Mouse (Mus musculus) midbrain, postnatal 0 days (tissue): Measurements from ENCODE around the gene Tmem255a. TPM values are rescaled to one million over a fixed set of nuclear protein-coding genes. Genes with fewer than 3 reads are reported as not detected.

Experiments
- ATAC-seq: fragments of 200-750 bp; cut with Nextera tagmentation; 2 replicates; pipeline ENCODE4 v1.8.0; 2017; ENCODE audit warnings: moderate number of reproducible peaks, mild to moderate bottlenecking, moderate TSS enrichment, moderate library complexity; ENCODE audit not compliant: low FRiP score
- DNase-seq: peaks from one replicate; pipeline ENCODE4 v3.0.0-alpha.2; 2015; ENCODE audit warnings: low spot score
- H3K27ac ChIP-seq: fragments of 300-500 bp; sonication (generic); 2 replicates; pipeline ENCODE4 v1.5.1; 2014; ENCODE audit warnings: low read depth, mild to moderate bottlenecking, low read length, mixed read lengths
- H3K27me3 ChIP-seq: fragments of 300-500 bp; sonication (generic); 2 replicates; pipeline ENCODE4 v1.6.1; 2014; ENCODE audit warnings: low read length, control low read depth, mixed read lengths; ENCODE audit not compliant: insufficient read depth
- H3K36me3 ChIP-seq: fragments of 300-500 bp; sonication (generic); 2 replicates; pipeline ENCODE4 v1.6.1; 2014; ENCODE audit warnings: low read length, control low read depth, mixed read lengths; ENCODE audit not compliant: insufficient read depth
- H3K4me1 ChIP-seq: fragments of 300-500 bp; sonication (generic); 2 replicates; pipeline ENCODE4 v1.6.1; 2014; ENCODE audit warnings: mild to moderate bottlenecking, control low read depth, antibody characterized with exemption, low read length, mixed read lengths; ENCODE audit not compliant: insufficient read depth
- H3K4me2 ChIP-seq: fragments of 300-500 bp; sonication (generic); 2 replicates; pipeline ENCODE4 v1.6.1; 2014; ENCODE audit warnings: low read depth, mild to moderate bottlenecking, low read length, mixed read lengths; ENCODE audit not compliant: poor library complexity, severe bottlenecking
- H3K4me3 ChIP-seq: fragments of 300-500 bp; sonication (generic); 2 replicates; pipeline ENCODE4 v1.5.1; 2014; ENCODE audit warnings: low read depth, mild to moderate bottlenecking, low read length, moderate library complexity
- H3K9ac ChIP-seq: fragments of 300-500 bp; sonication (generic); replicated peaks from 2 replicates; pipeline ENCODE4 v1.6.1; 2014; ENCODE audit warnings: mild to moderate bottlenecking, low read length, moderate library complexity, mixed read lengths; ENCODE audit not compliant: poor library complexity, severe bottlenecking
- H3K9me3 ChIP-seq: fragments of 300-500 bp; sonication (generic); 2 replicates; pipeline ENCODE4 v1.6.1; 2016; ENCODE audit warnings: low read length, control low read depth
- CTCF ChIP-seq: IDR thresholded peaks from 2 replicates; pipeline ENCODE4 v1.5.1; 2016; ENCODE audit warnings: antibody characterized with exemption, mild to moderate bottlenecking
- WGBS: fragments of 180-500 bp; shearing (Covaris S2); extraction: QIAGEN DNeasy Blood & Tissue Kit; methylation state at CpG from one replicate; pipeline ENCODE4 v1.1.7; 2014; 5-methylcytosine and 5-hydroxymethylcytosine counted together
- polyA plus RNA-seq: library from polyadenylated mRNA; unstranded; fragments of >200 nt; fragmentation: Nextera tagmentation; extraction: Ambion mirVana; gene quantifications from 2 replicates; pipeline ENCODE4 v1.2.1, GENCODE M21; 2015
- total RNA-seq: library from RNA; depleted of rRNA; stranded (reverse); fragments of >200 nt; gene quantifications from 2 replicates; pipeline ENCODE4 v1.2.3, GENCODE M21; 2014; rRNA removed

Gene Tmem255a
- total RNA-seq (26.5 and 29.3 TPM in 2 replicates), polyA plus RNA-seq (25.5 and 27.8 TPM in 2 replicates)

DNA sequence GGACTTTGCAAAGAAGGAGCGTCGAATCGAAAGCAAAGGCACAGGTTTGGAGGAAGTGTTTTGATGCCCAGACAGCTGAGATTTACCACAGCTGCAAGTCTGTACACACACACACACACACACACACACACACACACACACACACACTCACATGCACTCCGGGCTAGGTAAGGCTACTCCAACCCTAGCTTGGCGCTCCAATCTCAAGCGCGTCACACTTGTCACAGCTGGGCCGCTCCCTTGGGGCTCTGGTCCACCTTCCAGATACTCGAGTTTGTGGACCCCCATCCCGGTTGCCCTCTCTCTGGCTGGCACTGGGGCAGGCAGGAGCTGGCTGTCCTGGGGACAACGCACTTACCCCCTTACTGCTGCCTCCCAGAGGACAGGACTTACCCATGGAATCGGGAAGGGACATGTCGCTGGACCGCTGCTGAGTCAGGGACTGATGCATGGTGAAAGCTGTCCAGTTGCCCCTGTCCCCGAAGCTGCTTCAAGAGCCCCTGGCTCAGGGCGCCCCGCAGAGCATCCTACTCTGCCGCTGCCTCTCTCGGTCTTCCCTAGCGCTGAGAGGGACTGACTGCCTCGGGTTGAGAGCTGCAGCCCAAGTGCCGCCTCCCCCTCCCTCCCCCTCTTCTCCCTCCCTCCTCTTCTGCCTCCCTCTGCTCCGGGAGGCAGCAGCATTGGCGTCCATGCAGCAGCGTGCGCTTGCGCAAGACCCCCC, at the start of gene Tmem255a:
Gene Tmem255a, minus strand, starts transcription at position 589 of the 721 bp plus-strand sequence.
- WGBS, result 20% methylated on average over 21 of the region's 27 CpGs
- peak; percentile 74 for ATAC-seq
- Histone ChIP-seq H3K4me1 (no peaks in the 10 kb centered on the region), H3K36me3 (no peaks in the 10 kb centered on the region), H3K9ac (peak within 1 kb of the TSS; percentile 39; the same call in 1 of the 2 replicates), H3K4me2 (peak within 1 kb of the TSS; percentile 69), H3K27ac (no peak within 1 kb of the TSS), H3K27me3 (no peaks in the 10 kb centered on the region), H3K4me3 (peak within 1 kb of the TSS; percentile 35), H3K9me3 (no peaks in the 10 kb centered on the region)
- peak; percentile 51 for DNase-seq
- TF ChIP-seq CTCF, result no peak

- Histone ChIP-seq H3K27ac (no peak overlapping the region), H3K4me1 (no peaks in the 10 kb centered on the region), H3K27me3 (no peaks in the 10 kb centered on the region), H3K4me3 (no peak overlapping the region), H3K9ac (no peak overlapping the region), H3K4me2 (no peak overlapping the region), H3K36me3 (no peaks in the 10 kb centered on the region), H3K9me3 (no peaks in the 10 kb centered on the region)
- peak; percentile 37 for TF ChIP-seq CTCF
- ATAC-seq (no peak), DNase-seq (no peak)
- 42% methylated on average over 2 of the region's 2 CpGs for WGBS
Observed at GRCm38 (mm10) chrX:38259610-38260009, 7.4 kb upstream of the Tmem255a start.

GRCm38 (mm10) chrX:38250352-38250950, 1.8 kb downstream of the Tmem255a start:
- no peak overlapping the region for H3K9ac ChIP-seq
- ATAC-seq, result 0 out of 2 replicates have a peak, but pooled peaks have one; percentile 55
- DNase-seq, result peak; percentile 44
- H3K9me3 ChIP-seq, result no peaks in the 10 kb centered on the region
- H3K4me3 ChIP-seq, result peak overlapping the region; percentile 35
- peak overlapping the region; percentile 69 for H3K4me2 ChIP-seq
- TF ChIP-seq CTCF, result peak; percentile 43
- no peak overlapping the region for H3K27ac ChIP-seq
- 21% methylated on average over 18 of the region's 18 CpGs for WGBS
- H3K27me3 ChIP-seq, result no peaks in the 10 kb centered on the region
- H3K36me3 ChIP-seq, result no peaks in the 10 kb centered on the region
- no peaks in the 10 kb centered on the region for H3K4me1 ChIP-seq

DNA sequence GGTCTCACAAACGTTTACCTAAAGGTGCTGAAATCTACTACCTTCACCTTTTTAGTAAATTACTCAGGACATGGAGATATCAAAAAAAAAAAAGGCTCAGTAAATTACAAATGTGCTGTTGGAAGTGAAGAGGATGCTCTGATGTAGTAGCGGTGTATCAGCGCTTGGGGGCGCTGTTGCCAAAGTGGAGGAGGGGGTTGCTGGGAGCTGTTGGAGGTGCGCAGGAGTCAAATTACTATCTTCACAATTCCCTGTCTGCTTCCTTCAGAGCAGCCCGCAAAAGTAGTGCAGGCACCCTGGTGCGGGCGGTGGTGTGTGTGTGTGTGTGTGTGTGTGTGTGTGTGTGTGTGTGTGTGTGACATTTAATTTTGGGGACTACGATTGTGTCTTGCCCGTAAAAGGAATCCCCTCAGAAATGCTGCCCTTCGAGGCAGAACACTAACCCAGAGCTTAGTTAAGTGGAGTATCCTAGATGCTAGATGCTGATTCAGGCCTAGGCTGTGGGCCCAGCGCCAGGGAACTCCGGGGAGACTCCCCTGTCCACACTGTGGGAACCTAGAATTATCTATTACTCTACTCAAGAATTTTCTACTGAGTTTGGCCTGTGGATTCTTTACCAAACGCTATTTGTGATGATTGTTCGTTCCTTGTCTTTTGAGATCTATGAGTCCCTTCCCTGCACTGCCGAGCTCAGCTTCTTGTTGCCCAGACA, 2.4 kb downstream of the Tmem255a start:
- 15% methylated on average over 16 of the region's 16 CpGs for WGBS
- Histone ChIP-seq H3K36me3 (no peaks in the 10 kb centered on the region), H3K4me2 (peak overlapping the region; percentile 69; the same call in 1 of the 2 replicates), H3K4me1 (no peaks in the 10 kb centered on the region), H3K27me3 (no peaks in the 10 kb centered on the region), H3K27ac (no peak overlapping the region), H3K4me3 (no peak overlapping the region), H3K9ac (no peak overlapping the region), H3K9me3 (no peaks in the 10 kb centered on the region)
- peak; percentile 81 for TF ChIP-seq CTCF
- DNase-seq, result peak; percentile 32
- no peak for ATAC-seq

GRCm38 (mm10) chrX:38247601-38248000, 4.6 kb downstream of the Tmem255a start:
- Histone ChIP-seq H3K27me3 (no peaks in the 10 kb centered on the region), H3K27ac (no peak overlapping the region), H3K36me3 (no peaks in the 10 kb centered on the region), H3K4me3 (no peak overlapping the region), H3K9me3 (no peaks in the 10 kb centered on the region), H3K4me2 (no peak overlapping the region), H3K9ac (no peak overlapping the region), H3K4me1 (no peaks in the 10 kb centered on the region)
- ATAC-seq (no peak), DNase-seq (no peak)
- no peak for TF ChIP-seq CTCF
- 38% methylated on average over 5 of the region's 5 CpGs for WGBS
